Mouse (Mus musculus): ENCODE data around the gene Naaladl2. TPM values are rescaled to one million over a fixed set of nuclear protein-coding genes. Genes with fewer than 3 reads are reported as not detected.

The Naaladl2 gene
- 0.93 and 0.97 TPM in 2 replicates for polyA plus RNA-seq (2021; fragmentation: Nextera tagmentation)
- long read RNA-seq, experiment 1, partial matches to known transcripts, result 2 of 6 reads
- long read RNA-seq, experiment 1, other reads (novel, unspliced or antisense), result 4 of 6 reads
- long read RNA-seq, experiment 2, partial matches to known transcripts, result 6 of 11 reads
- long read RNA-seq, experiment 2, other reads (novel, unspliced or antisense), result 5 of 11 reads

DNA sequence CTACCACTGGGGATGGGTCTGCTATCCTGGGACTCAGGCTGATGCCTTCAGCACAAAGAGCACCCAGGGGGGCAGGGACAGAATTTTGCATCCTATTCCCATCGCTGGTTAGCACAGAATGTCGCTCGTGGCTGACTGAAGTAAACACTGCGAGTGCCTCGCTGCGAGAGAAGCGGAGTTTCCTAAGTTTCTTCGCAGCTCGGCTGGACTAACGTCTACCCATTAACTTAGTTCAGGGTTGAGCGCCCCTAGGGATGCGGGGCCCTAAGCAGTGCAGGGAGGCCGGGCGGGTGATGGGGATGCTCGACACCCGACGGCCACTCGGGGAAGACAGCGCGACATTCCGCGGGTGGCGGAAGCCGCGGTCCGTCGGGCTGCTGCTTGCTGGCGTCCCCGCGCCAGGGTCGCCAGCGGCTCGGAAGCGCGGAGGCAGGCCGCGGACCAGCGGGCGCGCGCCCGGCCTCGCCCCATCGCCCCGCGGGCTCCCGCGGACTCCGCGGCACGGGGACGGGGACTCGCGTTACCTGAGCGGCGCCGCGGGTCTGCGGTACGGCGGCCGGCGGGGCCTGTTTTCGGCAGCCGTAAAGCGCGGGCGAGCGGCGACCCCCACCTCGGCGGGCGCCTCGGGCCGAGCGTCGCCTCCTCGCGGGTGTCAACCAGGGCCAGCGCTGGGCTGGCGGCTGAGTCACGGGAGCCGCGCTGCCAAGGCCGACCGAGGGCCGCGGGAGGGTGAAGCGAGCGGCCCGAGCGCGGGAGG is at the start of gene Naaladl2:
Naaladl2 (minus strand) TSS at position 707 of the 757 bp plus-strand sequence.

